Mouse (Mus musculus) lung, adult 18-20 months (tissue): ENCODE data around the gene Timm23.
"Not testable (repeated sequence)": the region's sequence is repeated elsewhere in the genome, so short reads cannot be mapped to it uniquely, and the experiment has no call there.

Experiments used
- DNase-seq, 2 experiments: peaks; one replicate each; pipeline ENCODE4 v3.0.0; 2022; ENCODE audit warnings: mixed read lengths in 2 of 2

Timm23 gene

DNA sequence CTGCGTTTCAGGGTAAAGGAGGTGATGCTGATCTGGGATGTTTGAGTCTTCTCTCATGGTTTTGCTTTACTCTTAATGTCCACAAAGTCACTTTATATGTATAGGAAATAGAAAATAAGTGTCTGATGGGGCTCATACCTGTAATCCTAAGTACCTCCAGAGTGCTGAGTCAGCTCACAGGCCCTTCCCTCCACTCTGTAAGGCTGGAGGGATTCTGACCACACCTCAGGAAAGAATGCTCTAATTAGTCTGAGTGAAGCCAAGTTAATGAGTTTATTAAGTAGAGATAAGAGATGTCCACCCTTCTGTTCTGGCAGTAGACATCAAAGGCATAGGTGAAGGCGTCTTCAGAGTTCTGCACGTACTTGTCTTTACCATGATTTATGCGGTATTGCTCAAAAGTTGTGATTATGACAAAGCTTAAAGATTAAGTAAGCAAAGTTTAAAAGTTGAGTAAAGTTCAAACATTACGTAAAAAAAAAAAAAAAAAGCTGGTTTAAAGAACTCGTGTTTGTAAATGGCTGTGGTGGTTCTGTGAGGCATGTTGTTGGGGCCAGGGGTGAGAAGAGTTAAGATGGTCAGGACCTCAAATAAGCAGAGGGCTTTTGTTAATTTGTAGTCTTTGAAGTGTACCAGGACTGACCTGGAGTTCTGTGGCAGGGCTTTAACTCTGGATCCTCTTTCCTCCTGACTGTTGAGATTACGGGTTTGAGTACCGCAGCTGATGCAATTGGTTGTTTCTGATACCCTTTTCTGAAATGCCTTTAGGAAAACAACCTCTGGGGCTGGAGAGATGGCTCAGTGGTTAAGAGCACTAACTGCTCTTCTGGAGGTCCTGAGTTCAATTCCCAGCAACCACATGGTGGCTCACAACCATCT lies 37.3 kb downstream of the Timm23 start:
- DNase-seq, result no peak

DNA sequence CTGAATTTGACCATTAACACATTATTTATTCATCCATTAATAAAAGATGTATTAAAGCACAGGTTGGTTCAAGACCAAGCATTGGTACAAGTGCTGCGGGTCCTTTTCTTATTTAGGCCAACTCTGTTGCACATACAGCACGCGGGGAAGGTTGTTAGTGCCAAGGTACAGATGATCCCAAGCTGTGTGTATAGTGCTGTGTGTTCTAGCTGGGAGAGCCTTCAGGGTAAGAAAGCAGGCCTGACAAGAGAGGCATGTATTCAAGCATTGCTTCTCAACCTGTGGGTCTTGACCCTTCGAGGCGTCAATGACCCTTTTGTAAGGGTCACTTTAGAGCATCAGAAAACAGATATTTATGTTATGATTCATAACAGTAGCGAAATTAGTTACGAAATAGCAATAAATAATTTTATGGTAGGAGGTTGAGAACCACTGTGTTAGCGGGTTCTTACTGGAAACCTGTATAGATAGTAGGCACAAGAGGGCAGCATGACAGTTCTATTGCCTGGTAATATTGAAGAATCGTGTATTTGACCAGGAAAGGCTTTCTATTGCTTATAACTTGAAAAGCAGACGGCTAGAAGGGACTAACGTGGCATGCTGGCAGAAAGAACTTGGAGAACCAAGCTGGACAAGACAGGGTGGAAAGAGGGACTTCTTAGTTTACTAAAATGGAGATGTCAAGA lies 38.4 kb downstream of the Timm23 start:
- no peak for DNase-seq

DNA sequence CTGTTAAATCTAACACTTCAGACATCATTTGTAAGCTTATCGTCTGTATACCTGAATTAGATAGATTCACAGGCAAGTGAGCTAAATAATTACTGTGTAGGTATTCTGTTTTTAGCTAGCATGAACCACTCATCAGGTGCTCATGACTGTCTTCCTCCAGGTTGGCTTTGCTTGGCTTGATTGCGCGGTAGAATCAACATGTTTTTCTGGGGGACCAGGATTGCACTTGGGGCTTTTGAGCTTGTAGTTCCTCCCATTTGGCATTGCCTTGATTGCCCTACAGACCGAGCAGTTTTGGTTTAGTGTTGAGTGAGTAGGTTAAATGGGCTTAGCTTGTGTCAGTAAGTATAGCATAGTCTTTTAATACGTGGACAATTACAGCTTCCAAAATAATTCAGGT lies 39.5 kb downstream of the Timm23 start:
- DNase-seq, result no peak

DNA sequence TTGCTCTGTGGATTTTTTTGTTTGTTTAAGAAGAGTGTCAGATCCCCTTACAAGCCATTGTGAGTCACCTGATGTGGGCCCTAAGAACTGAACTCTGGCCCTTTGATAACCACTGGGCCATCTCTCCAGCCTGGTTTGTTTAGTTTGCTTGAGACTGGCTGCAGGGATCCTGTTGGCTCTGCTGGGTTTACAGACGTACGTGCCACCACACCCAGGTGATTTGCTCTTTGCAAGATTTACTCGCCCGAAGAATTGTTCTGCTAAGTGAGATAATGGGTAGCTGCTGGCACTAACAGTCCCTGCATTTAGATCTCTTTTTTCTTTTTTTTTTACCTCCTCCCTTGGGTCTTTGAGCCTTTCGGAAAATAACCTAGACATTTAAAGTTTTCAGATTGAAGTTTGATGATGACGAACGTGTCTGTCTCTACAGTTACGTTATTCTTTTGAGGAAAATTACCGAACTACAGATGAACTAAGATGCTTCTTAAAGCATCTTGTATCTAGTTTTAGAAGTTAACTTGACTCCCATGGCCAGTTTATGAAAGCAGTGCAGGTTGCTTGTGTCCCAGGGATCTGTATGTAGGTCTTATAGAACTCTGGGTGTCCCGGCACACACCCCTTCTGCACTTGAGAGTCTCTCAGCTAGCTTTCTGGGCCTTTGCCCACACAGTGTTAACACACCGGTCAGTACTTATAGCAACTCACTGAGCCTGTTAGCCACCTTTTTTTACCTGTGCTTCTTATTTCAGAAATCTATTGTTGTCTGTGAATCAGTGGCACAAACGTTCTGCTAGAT lies 40.4 kb downstream of the Timm23 start:
- DNase-seq, result peak in 1 of 2 experiments; percentile 27

DNA sequence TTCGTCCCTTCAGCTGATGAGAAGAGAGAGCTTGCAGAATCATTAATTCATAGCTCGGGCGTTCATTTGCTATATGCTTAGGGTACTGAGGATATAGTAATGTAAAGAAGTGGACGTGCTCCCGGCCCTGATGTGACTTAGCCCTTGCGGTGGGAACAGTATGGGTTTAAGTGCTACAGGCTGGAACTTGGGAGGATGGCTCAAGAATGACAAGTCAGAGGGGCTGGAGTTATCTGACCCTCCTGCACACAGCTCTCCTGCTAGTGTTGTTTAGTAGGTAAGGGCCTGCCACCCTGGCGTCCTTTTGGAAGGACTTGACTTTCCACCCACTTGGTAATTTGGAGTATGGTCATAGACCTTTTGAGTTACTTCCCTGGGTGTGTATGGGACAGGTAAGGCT lies 41.1 kb downstream of the Timm23 start:
- no peak for DNase-seq

DNA sequence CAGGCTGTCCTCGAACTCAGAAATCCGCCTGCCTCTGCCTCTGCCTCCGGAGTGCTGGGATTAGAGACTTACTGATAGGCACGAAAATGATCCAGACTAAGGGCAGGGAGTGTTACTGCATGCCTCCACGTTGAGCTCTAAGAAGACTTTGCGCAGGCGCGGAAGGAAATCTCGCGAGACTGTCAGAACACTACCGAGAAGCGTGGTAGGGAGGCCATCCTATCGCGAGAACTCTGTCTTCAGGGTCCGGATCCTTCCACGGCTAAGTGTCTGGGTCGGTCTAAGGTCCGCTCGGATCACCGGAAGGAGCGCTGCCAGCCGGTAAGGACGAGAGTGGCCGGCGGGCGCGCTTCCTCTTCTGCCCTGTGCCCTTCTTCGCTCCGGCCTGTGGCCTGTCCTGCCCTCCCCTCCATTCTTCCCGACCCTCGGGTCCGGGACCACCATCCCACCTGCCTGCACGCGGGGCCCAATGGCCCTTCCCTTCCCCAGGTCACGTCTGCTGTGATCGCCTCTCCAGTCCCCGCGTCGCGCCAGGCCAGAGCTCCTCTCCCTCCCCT lies 41.9 kb downstream of the Timm23 start, which contains the start of gene Ncoa4:
Gene Ncoa4, plus strand, starts transcription at position 176 of the 557 bp plus-strand sequence.
- peak; percentile 98 for DNase-seq

DNA sequence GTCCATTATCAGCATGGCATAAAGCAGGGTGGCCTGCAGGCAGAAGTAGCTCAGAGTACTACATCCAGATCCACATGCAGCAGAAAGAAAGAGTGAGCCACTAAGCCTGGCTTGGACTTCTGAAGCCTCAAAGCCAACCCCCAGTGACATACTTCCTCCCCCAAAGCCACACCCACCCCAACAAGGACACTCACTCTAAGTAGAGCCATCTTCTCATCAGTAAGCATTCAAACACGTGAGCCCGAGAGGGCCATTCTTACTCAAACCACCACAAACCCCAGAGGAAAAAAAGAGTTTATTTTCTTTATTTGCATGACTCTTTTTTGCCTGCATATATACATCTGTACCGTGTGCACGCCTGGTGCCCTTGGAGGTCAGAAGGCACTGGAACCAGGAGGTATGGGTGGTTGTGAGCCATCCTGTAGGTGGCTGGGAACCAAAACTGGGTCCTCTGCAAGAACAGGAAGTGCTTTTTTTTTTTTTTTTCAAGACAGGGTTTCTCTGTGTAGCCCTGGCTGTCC lies 42.5 kb downstream of the Timm23 start:
- DNase-seq, result peak in 1 of 2 experiments; percentile 9

DNA sequence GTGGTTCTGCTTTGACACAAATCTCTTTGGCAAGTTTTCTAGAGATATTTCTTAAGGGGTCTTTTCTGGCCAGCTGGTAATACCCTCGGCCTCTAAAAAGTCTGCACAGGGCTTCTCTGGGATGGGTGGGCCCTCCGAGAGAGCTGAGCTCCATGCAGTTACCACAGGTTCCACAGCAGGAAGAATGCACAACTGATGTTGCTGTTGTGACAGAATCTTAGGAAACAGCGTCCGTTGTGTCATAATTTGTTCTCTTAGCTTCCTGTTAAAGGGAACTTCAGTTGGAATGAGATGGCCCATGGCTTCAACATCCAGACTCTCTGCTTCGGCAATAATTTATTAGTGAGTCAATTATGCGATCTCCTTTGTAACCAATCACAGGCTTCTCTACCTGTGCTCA lies 46.9 kb downstream of the Timm23 start:
- no peak for DNase-seq

DNA sequence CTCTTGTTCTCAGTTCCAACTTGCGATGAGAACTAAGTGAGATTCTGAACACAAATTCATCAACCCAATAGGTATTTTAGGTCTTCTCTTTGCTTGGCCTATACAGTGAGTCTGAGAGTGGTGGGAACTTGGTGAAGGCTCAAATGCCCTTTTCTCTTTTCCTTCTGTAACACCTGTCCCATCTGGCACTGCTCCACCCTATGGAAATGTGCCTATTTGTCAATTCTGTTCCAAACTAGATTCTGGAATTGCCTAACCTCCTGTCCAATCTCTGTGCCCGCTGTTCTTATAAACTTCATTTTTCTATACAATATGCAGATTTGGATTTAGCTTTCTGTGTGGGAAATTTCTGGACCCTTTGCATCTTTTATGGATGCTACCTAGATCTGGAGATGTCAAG lies 48.5 kb downstream of the Timm23 start:
- DNase-seq, result no peak

DNA sequence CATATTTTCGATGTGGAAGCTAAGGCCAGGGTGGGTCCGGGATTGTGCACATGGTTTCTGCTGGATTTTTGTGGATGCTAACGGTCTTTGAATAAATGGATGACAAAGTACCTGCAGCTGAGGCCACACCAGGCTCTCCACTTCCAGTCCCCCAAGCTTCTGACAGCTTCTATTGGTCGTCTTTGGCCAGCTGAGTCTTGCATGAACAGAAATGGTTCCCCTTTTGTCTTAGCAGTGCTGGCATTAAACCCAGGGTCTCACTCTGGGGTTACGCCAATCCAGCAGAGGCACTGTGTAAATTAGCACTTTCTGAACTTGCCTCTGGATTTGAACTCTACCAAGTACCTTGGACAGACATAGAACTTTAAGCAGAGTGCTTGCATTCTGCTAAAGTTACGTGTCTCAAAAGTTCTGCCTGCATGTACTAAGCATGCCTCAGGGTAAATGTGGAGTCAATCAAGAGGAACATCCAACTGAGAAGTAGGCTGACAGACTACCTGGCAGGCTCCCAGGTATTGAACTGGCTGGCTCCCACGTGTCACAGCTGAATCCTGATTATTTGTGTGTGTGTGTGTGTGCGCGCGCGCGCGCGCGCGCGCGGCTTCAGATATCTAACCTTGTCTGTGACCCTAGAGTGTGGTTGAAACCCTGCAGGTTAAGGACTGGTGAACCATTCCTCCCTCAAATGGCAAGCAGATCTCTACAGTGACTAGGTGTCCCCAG lies 49.3 kb downstream of the Timm23 start:
- DNase-seq, result no peak

DNA sequence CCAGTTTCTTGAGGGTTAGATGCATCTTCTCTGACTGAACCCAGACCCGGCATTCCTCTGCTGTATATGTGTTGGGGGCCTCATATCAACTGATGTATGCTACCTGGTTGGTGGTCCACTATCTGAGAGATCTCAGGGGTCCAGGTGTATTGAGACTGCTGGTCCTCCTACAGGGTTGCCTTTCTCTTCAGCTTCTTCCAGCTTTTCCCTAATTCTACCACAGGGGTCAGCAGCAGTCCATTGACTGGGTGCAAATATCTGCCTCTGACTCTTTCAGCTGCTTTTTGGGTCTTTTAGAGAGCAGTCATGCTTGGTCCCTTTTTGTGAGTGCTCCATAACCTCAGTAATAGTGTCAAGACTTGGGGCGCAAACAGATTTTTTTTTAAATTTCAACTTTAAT lies 50.8 kb downstream of the Timm23 start:
- no peak for DNase-seq

DNA sequence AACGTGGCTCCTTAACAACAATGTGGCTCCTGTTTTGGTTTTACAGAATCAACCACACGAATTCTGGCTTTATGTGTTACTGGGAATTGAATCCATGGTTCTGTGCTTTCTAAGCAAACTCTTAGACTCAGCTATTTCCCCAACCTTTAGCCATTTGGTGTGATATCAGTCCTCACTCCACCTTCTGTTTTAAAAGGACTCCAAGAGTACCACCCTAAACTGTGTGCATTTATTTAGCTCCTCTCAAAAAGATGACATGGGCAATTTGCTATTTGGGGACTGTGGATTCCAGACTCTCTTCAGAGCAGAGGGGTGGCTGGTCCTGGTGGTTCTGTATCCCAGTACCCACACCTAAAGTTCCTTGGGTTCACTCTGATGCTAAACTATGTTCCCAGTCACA lies 55.1 kb downstream of the Timm23 start:
- DNase-seq, result no peak

DNA sequence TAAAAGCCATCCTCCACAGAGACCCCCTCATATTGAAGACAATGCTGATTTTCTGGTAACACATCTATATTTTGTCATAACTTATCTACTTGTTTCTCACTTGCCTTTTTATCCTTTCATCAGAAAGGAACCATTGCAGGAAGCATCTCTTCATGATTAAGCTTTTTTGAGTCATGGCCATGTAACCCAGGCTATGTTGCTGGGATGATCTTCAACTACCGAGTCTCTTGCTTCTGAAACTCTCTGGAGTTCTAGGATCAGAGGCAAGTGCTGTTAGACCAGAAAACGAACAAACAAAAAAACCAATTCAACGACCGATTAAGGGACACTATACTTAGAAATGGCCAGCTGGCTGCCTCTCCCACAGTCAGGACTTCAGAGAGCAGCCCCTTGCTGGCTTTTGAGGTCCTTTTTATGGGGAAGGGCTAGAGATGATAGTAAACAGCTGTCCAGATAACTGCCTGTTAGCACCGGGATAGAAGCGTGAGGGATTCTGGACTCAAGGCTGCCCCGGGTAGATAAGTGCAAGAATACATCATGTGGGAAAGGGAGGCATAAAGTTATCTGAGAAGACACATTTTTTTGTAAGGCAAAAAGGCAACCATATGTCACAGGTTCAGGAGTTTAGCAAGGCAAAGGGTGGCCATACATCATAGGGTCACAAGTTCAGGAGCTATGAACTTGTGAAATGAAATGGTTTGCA lies 55.7 kb downstream of the Timm23 start:
- no peak for DNase-seq

DNA sequence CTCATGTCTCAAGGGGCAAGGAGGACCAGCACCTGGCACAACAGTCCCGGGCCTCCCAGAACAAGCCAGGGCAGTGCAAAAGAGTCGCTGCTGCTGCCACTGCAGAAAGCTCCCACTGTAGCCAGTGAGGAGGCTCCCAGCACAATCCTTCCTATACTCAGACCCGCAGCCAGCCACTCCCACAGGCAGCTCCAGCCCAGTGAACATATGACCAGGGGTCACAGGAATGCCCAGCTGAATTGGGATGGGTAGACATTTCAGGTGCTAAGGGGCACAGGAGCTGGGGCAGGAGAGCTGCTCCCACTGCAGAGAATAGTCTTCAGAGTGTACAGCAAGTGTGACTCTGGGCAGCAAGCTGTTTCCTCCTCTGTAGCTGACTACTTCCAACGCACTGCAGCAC lies 56.3 kb downstream of the Timm23 start:
- DNase-seq, result no peak

DNA sequence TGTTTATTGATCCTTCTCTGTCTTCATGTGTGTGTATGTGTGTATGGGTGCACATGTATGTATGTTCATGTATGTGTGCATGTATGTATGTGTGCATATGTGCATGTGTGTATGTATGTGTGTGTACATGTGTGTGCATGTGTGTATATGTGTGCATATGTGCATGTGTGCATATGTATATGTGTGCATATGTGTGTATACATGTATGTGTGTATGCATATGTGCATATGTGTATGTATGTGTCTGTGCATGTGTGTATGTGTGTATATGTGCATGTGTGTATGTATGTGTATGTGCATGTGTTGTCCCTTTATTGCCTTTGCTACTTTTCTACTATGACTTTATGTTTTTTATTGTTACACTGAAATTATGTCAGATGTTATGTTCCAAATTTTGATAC lies 57.0 kb downstream of the Timm23 start:
- no peak for DNase-seq

DNA sequence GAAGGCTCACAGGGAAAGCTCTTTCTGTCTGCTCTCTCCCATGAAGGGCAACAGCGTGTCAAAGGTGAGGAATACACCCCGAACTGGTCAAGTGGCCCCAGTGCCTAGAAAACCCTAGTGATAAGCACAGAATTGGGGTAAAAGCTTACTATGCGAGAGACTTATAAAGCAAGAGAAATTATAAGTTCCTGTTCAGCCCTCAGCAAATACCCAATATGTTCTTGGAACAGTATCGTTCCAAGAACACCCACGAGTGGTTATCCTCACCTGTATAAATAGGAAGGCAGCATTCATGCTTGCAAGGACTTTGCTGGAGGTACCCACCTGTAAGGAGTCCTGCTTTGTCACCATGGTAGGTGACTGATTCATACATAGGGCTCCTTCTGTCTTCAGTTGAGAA lies 60.0 kb downstream of the Timm23 start, which contains the start of gene Msmb:
Gene Msmb, plus strand, starts transcription at position 301 of the 400 bp plus-strand sequence.
- no peak for DNase-seq

DNA sequence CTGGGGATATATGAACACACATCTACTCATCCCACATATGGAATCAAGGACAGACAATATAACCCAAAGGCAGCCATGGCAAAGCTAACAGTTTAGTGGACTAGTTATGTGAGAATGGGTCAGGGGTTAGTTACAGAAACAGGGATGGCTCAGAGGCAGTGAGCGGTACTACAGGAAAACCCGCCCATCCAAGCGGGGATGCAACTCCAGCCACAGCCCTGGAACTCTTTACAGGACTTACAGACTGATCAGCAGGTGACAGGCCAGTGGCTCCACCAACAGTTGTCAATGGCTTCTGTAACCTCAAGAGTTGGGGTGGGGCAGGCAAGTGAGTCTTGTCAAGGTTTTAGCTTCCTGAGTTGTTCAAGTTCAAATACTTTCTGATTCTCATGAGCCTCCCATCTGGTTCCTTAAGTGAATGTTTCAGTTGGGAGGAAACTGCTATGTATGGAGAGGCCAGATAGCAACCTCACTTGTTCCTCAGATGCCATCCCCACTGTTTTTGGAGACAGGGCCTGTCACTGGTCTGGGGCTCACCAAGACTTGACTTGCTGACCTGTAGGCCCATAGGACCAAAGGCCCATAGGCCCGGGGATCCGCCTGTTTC lies 61.2 kb downstream of the Timm23 start:
- DNase-seq, result no peak

DNA sequence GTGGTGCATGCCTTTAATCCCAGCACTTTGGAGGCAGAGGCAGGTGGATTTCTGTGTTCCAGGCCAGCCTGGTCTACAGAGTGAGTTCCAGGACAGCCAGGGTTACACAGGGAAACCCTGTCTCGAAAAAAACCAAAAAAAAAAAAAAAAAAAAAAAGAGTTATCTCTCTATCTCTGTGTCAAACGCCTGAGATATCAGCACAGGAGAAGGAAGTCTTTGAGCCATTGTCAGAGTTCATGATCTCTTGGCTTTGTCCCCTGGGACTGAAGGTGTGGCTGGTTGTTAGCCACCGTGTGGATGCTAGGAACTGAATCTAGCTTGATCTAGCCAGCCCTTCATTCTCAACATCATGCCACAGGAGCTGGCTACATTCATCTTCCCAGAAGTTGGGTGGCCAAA lies 65.2 kb downstream of the Timm23 start:
- not testable (repeated sequence) for DNase-seq

DNA sequence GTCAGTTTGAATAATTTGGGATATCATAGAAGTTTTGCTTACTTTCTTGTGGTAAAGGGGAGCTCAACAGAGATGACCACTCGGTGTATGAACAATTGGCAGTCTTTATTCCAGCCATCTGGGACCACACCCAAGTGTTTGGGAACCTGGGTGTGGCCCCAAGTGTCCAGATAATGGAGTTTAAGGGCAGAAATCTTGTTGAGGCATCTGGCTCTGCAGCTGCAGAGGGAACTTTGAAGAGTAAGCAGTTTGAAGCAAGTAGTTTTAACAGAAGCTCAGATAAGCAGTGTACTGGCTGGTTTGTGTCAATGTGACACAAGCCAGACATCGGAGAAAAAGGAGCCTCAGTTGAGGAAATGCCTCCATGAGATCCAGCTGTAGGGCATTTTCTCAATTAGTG lies 67.4 kb downstream of the Timm23 start:
- DNase-seq, result no peak

DNA sequence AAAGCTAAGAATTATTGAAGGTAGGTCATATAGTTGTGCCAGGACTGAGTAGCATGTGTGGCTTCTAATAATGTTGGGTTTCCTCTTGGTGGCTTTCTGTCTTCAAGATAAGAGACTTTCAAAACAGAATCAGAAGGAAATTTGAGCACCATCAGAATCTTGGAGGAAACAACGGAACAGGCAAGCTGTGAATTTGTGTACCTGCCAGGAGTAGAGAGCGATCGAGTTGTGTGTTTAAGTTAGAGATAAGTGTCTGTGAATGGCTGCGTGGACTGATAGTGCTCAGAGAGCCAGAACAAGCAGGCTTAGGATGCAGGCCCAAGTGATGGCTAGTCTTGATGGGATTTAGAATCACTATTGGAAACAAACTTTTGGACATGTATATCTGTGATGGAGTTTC lies 69.9 kb downstream of the Timm23 start:
- no peak for DNase-seq
